Mouse (Mus musculus): ENCODE measurements around the gene 2610021A01Rik. TPM values are rescaled to one million over a fixed set of nuclear protein-coding genes. Genes with fewer than 3 reads are reported as not detected.
"Not testable (repeated sequence)": the region's sequence is repeated elsewhere in the genome, so short reads cannot be mapped to it uniquely, and the experiment has no call there.

Gene 2610021A01Rik
- 14.6 and 17.2 TPM in 2 replicates for polyA plus RNA-seq (2016; fragmentation: Nextera tagmentation; extraction: Ambion mirVana)

DNA sequence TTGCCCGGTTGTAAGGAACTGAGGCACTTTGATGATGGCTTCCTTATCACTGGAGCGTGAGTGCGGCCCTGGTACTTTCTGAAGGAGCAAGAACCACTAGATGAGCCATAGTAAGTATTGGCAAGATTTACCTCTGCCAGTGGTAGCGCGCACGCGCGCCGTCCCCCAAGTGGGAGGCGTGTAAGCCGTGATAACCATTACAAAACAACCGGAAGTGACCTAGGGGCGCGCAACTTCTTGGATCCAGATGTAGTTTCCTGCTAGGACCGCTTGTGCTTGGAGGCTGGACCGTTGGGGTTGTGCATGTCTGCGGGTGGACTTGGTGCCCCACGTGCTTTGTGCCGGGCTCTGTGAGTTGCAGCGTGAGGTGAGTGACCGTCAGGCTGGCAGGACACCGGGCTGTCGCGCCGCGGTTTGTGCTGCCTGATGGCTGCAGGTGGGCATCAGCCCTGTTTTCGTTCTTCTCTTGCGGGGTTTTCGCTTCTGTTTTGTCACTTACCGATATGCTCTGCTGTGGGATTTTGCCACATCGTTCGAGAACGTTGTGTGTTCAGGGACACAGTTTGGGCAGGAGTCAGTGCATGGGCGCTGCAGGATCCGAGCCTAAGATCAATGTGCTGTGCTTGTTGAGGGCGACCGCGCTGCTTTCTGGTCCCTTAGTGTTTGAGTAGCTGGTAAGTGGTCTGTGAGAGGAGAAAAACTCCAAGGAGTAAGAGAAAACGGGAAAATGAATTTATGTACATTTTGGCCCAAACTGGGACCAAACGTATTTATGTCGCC is at the start of gene 2610021A01Rik:
Gene 2610021A01Rik, plus strand, starts transcription at position 197 of the 780 bp plus-strand sequence.
- peak; percentile 89 for DNase-seq (ENCODE audit: low spot score)
- peaks cover 9% of the 10 kb centered on the region for H3K4me1 ChIP-seq
- H3K27ac ChIP-seq (replicated peaks) = peak within 1 kb of the TSS; percentile 81
- WGBS = 1% methylated on average over 41 of the region's 41 CpGs
- 0 out of 2 replicates have a peak, but pooled peaks cover 8% of the 10 kb centered on the region for H3K9me3 ChIP-seq (replicated peaks)
- H3K36me3 ChIP-seq = peaks cover 21% of the 10 kb centered on the region
- no peaks in the 10 kb centered on the region for H3K27me3 ChIP-seq (ENCODE audit: low read depth, poor library complexity, severe bottlenecking)
- H3K4me3 ChIP-seq = peak within 1 kb of the TSS; percentile 67

DNA sequence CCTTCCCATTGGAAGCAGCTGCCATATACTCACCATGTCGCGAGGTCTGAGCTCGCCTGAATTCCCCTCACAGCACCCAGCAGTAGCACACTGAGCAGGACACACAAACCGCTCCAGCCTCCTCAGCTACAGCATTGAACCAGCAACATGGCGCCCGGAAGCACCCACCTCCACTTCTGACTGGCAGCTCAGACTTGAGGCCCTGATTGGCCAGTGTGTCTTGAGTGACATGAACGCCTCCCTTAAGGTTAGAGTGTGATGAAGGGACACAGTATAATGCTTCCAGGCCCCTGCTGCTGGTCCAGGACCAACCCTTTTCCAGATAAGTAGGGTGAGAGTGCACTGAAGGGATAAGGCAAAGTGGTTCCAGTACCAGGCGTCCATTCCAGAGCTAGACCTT is 38.3 kb upstream of the 2610021A01Rik start:
- H3K27ac ChIP-seq (replicated peaks) = no peak overlapping the region
- no peak for DNase-seq (ENCODE audit: low spot score)
- 69% methylated on average over 8 of the region's 8 CpGs for WGBS
- peaks cover 49% of the 10 kb centered on the region for H3K9me3 ChIP-seq (replicated peaks)
- H3K36me3 ChIP-seq = no peaks in the 10 kb centered on the region
- H3K4me1 ChIP-seq = no peaks in the 10 kb centered on the region
- H3K4me3 ChIP-seq = no peak overlapping the region
- no peaks in the 10 kb centered on the region for H3K27me3 ChIP-seq (ENCODE audit: low read depth, poor library complexity, severe bottlenecking)

DNA sequence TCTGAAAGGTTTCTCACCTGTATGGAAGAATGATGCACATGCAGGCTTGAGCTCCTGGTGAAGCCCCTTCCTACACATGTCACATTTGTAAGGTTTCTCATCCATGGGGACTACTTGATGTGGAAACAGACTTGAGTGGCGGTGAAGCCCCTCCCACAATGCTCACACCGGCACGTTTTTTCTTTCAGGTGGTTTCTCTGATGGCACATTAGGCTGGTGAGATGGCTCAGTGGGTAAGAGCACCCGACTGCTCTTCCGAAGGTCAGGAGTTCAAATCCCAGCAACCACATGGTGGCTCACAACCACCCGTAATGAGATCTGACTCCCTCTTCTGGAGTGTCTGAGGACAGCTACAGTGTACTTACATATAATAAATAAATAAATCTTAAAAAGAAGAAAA is 25.5 kb upstream of the 2610021A01Rik start, which contains the start of gene Gm6871:
Gene Gm6871, minus strand, starts transcription at position 101 of the 400 bp plus-strand sequence.
- not testable (repeated sequence) for H3K4me1 ChIP-seq; H3K27me3 ChIP-seq (ENCODE audit: low read depth, poor library complexity, severe bottlenecking); H3K27ac ChIP-seq (replicated peaks); DNase-seq (ENCODE audit: low spot score); H3K36me3 ChIP-seq; H3K4me3 ChIP-seq
- WGBS = 88% methylated on average over 6 of the region's 6 CpGs
- peaks cover 38% of the 10 kb centered on the region; the same call in 1 of the 2 replicates for H3K9me3 ChIP-seq (replicated peaks)

DNA sequence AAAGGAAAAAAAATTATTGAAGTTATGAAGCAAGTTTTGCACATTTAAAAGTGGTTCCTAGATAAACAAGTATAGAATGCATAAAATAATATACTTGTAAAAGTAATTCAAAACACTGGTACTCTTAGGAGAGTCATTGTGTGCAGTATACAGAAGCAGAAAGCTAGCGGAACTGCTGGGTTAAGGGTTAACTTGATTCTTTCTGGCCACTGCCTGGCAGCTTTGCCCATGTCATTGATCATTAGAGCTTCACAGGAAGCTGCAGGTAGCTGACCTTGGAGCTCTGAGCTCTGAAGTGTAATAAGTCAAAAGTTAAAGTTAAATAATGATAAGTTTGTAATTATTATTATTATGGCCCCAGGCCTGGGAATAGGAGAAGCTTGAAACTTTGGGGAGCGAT is 21.1 kb upstream of the 2610021A01Rik start:
- H3K27ac ChIP-seq (replicated peaks) = no peak overlapping the region
- peaks cover 26% of the 10 kb centered on the region; the same call in 1 of the 2 replicates for H3K9me3 ChIP-seq (replicated peaks)
- H3K27me3 ChIP-seq (ENCODE audit: low read depth, poor library complexity, severe bottlenecking) = no peaks in the 10 kb centered on the region
- no peak overlapping the region for H3K4me3 ChIP-seq
- H3K4me1 ChIP-seq = no peaks in the 10 kb centered on the region
- 91% methylated on average over 2 of the region's 2 CpGs for WGBS
- no peak for DNase-seq (ENCODE audit: low spot score)
- H3K36me3 ChIP-seq = no peaks in the 10 kb centered on the region

DNA sequence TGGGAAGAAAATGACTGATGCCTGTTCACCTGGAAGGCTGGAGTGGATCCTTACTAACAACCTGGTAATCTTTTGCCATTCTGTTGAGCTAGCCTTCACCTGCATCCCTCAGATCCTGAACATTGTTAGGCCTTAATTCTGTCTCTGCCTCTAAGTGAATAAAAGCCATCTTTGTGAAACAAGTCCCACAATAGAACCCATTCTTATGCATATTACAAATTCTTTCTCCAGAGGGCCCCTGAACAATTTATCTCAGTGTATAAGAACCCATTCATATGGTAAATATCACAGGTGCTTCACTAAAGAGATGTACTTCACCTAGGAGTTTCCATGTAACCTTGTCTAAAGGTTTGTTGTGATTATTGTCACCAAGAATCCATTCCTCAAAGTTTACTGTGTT is 17.0 kb upstream of the 2610021A01Rik start:
- Histone ChIP-seq H3K4me3 (no peak overlapping the region), H3K27me3 (ENCODE audit: low read depth, poor library complexity, severe bottlenecking) (no peaks in the 10 kb centered on the region), H3K9me3 (replicated peaks) (peaks cover 41% of the 10 kb centered on the region), H3K27ac (replicated peaks) (no peak overlapping the region), H3K4me1 (no peaks in the 10 kb centered on the region), H3K36me3 (no peaks in the 10 kb centered on the region)
- no peak for DNase-seq (ENCODE audit: low spot score)

DNA sequence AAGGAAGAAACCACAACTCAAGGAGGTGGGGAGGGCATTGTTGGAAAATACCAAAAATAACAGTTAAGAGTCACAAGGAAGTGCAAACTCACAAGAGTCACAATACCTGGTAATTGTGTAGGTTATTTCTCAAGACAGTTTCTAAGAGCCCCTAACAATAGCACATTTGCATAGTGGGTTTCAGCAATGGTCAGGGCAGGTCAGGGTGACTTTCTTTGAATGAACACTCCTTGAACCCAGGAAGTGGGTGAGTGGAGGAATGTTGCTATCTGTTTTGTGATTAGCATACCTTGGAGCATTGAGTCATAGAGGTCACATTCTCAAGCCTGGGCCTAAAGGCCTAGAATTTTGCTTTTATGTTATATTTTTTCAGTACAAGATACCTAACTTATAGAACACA is 11.2 kb upstream of the 2610021A01Rik start:
- H3K27me3 ChIP-seq (ENCODE audit: low read depth, poor library complexity, severe bottlenecking) = not testable (repeated sequence)

DNA sequence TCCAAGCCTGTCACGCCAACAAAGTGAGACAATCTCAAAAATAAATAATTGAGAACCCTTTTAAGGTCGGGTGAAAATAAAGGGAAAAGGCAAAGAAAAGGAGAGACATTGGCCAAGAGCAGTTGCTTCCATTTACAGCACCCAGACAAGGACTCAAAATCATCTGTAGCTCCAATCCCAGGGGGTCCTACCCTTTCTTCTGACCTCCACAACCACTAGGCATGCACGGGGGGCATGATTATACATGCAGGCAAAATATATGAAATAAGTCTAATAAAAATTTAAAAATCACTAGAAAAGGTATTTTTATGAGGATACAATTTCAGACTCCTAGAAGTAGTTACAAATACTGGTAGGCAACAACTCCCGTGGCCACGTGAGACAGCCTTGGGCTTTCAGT is 415 bp upstream of the 2610021A01Rik start:
- H3K27me3 ChIP-seq (ENCODE audit: low read depth, poor library complexity, severe bottlenecking) = no peaks in the 10 kb centered on the region
- H3K36me3 ChIP-seq = peaks cover 17% of the 10 kb centered on the region
- H3K4me3 ChIP-seq = peak overlapping the region; percentile 67
- peak overlapping the region; percentile 81 for H3K27ac ChIP-seq (replicated peaks)
- no peak for DNase-seq (ENCODE audit: low spot score)
- H3K4me1 ChIP-seq = peaks cover 9% of the 10 kb centered on the region
- 44% methylated on average over 5 of the region's 5 CpGs for WGBS
- H3K9me3 ChIP-seq (replicated peaks) = 0 out of 2 replicates have a peak, but pooled peaks cover 8% of the 10 kb centered on the region

More for the DNA sequence above, 11.2 kb upstream of the 2610021A01Rik start:
- not testable (repeated sequence) for H3K4me1 ChIP-seq; H3K4me3 ChIP-seq; H3K27ac ChIP-seq (replicated peaks); DNase-seq (ENCODE audit: low spot score); H3K36me3 ChIP-seq
- H3K9me3 ChIP-seq (replicated peaks) = peaks cover 35% of the 10 kb centered on the region

DNA sequence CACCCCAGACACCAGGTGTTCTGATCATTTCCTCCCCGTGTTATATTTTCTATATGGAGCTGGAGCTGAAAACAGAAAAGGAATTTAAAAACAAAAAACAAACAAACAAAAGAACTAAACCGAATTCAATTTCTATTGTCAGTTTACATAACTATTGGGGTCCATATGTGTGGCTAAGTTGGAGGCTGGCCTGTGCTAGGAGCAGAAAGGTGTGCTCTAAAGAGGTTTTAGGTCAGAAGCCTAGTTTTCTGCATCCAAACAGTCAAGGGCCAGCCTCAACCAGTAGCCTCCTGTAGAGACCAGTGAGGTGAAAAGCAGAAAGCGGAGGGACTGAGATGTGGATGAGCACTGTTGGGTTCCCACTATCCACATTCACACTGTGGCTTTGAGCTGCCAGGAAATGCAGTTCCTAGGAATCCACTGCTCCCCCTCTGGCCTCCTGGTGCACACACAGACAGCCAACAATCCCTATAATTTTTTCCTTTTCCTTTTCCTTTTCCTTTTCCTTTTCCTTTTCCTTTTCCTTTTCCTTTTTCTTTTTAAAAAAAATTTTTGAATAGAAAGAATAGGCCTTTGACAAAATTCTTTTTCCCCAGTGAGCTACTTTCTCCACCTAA is 1.0 kb downstream of the 2610021A01Rik start:
- H3K27me3 ChIP-seq (ENCODE audit: low read depth, poor library complexity, severe bottlenecking) = no peaks in the 10 kb centered on the region
- peaks cover 9% of the 10 kb centered on the region for H3K4me1 ChIP-seq
- peak overlapping the region; percentile 67 for H3K4me3 ChIP-seq
- H3K36me3 ChIP-seq = peaks cover 29% of the 10 kb centered on the region
- H3K9me3 ChIP-seq (replicated peaks) = 0 out of 2 replicates have a peak, but pooled peaks cover 8% of the 10 kb centered on the region
- peak overlapping the region; percentile 81 for H3K27ac ChIP-seq (replicated peaks)
- 20% methylated on average over 3 of the region's 3 CpGs for WGBS
- DNase-seq (ENCODE audit: low spot score) = no peak

DNA sequence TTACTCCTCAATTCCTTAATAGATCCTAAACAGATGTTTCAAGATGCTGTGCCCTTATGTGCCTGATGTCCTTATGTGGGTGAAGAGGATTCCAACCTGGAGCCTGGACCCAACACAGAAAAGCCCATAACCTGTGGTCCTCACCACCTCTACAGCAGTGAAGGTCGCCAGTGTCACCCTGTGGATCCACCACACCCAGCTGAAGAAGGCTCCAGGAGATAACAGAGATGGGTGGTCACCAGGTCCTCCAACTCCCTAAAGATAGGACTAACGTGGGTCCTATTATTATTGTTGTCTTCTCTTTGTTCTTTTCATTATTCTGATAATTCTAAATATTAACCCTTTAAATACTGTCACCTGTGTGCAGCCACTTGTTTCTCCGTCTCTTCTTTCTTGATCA is 12.6 kb downstream of the 2610021A01Rik start:
- no peaks in the 10 kb centered on the region for H3K27me3 ChIP-seq (ENCODE audit: low read depth, poor library complexity, severe bottlenecking)
- H3K36me3 ChIP-seq = peaks cover 72% of the 10 kb centered on the region
- WGBS = 89% methylated on average over 3 of the region's 3 CpGs
- H3K9me3 ChIP-seq (replicated peaks) = no peaks in the 10 kb centered on the region; the same call in 1 of the 2 replicates
- H3K27ac ChIP-seq (replicated peaks) = no peak overlapping the region
- no peaks in the 10 kb centered on the region for H3K4me1 ChIP-seq
- no peak overlapping the region for H3K4me3 ChIP-seq
- no peak for DNase-seq (ENCODE audit: low spot score)

DNA sequence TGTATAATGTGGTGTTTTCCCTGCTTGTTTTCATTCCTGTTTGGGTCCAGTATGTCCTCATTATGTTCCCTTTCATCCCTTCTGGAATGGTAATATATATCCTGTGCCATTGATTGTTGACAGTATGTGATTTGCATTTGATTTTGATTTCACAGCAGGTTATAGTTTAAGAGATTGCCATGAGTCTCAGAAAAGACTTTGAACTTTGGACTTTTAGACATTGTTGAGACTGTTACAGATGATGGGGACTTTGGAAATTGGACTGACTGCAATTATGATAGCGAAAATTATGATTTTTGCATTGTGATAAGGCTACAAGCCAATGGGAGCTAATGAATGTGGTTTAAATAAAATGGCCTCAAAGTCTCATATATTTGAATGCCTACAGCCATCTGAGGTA is 17.2 kb downstream of the 2610021A01Rik start:
- 91% methylated on average over 1 of the region's 1 CpGs for WGBS
- DNase-seq (ENCODE audit: low spot score); H3K4me3 ChIP-seq; H3K9me3 ChIP-seq (replicated peaks); H3K4me1 ChIP-seq; H3K27ac ChIP-seq (replicated peaks); H3K27me3 ChIP-seq (ENCODE audit: low read depth, poor library complexity, severe bottlenecking): not testable (repeated sequence)
- H3K36me3 ChIP-seq = peaks cover 57% of the 10 kb centered on the region

DNA sequence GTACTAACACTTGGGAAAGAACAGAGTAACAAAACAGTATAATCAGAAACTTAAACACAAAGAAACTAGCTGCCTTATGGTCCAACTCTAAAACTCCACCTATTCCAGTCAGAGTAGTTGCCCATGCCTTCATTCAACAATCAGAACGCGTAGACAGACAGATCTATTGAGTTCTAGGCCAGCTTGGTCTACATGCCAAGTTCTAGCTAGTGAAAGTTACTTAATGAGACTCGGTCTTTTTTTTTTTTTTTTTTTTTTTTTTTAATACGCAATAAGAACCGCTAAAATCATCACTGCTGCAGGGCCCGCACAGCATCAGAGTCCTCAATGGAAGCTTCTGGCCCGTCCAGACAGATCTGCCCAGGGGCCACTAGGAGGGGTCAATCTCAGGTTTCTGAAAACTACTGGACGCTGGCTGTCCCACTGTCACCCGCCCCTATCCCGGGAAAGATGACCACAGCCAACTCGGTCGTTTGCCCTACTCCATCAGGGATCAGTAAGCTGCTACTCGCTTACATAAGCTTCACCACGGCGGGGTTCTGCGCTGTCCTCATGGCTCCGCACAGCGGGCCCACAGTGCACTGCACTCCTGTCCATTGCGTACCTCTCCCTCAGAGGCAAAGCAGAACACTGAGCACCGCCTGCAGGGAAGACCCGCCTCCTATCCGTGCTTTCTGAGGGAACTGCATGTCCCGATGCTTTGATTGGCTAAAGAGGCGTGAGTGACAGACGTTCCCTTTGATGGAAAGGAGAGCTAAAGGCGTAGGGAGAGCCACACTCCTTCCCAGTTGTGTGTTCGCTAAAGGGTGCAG is 33.6 kb downstream of the 2610021A01Rik start, which contains the start of gene Zfp788:
Gene Zfp788, plus strand, starts transcription at position 795 of the 812 bp plus-strand sequence.
- peaks cover 46% of the 10 kb centered on the region for H3K36me3 ChIP-seq
- H3K4me3 ChIP-seq = peak within 1 kb of the TSS; percentile 70
- H3K4me1 ChIP-seq = peaks cover 10% of the 10 kb centered on the region; the same call in 1 of the 2 replicates
- H3K27me3 ChIP-seq (ENCODE audit: low read depth, poor library complexity, severe bottlenecking) = no peaks in the 10 kb centered on the region
- 1% methylated on average over 27 of the region's 27 CpGs for WGBS
- DNase-seq (ENCODE audit: low spot score) = peak; percentile 90
- peak within 1 kb of the TSS; percentile 93 for H3K27ac ChIP-seq (replicated peaks)
- peaks cover 24% of the 10 kb centered on the region for H3K9me3 ChIP-seq (replicated peaks)

DNA sequence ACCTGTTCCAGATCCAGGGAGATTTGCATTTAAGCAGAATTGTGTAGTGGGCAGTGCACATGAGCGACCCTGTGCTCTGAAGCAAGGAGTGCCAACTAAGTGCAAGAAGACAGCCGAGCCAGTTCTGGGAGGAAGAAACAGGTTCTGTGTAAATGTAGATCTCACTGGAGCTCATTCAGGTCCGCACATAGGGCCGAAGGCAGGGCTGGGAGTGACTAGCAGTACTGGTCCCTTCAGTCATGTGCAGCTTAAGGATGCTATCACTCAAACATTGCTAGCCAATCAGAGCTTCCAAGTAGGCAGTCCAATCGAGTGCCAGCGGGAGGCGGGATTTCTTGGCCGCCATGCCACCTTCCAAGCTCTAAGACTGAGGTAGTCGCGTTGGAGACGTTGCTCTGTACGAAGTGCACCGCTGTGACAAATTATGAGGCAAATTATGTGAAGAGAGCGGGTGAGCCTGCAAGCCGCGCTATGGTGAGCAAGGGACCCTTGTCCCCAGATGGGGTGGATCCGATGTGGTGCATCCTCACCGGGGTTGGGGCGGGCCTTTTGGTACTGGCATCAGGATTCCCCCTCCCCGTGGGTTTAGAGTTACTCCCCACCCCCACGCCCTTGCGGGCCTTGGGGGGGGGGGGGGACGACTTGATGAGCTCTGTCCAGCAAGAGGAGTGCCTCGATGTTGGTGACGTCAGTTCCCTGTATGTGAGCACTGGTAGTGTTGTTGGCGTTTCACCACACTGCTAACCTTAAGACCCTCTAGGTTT is 34.4 kb downstream of the 2610021A01Rik start:
- Histone ChIP-seq H3K9me3 (replicated peaks) (peaks cover 29% of the 10 kb centered on the region), H3K27me3 (ENCODE audit: low read depth, poor library complexity, severe bottlenecking) (no peaks in the 10 kb centered on the region), H3K4me3 (peak overlapping the region; percentile 70), H3K27ac (replicated peaks) (peak overlapping the region; percentile 93), H3K36me3 (peaks cover 48% of the 10 kb centered on the region), H3K4me1 (peaks cover 10% of the 10 kb centered on the region; the same call in 1 of the 2 replicates)
- DNase-seq (ENCODE audit: low spot score) = peak; percentile 89
- under 1% methylated on average over 26 of the region's 26 CpGs for WGBS

Data from midbrain, embryonic 10.5 days (tissue).